Mouse (Mus musculus) heart, postnatal 0 days (tissue): ENCODE data around the gene Zfp646.

Experiments used
- CTCF ChIP-seq: IDR thresholded peaks from 2 replicates; pipeline ENCODE4 v1.5.1; 2016; ENCODE audit warnings: antibody characterized with exemption, control low read depth, low read depth
- EP300 ChIP-seq: IDR thresholded peaks from 2 replicates; pipeline ENCODE4 v1.6.1; 2016; ENCODE audit warnings: antibody characterized with exemption, low read depth

GRCm38 (mm10) chr7:127912190-127912871, 36.3 kb downstream of the Zfp646 start, which contains the start of gene Kat8:
- TF ChIP-seq CTCF (no peak), EP300 (peak; percentile 65; the same call in 1 of the 2 replicates)
